In genomic region chr1:88008211-88008697, GRCm38 (mm10) we compare ENCODE assay signal across 7 mouse cellular contexts. TPM values are rescaled to one million over a fixed set of nuclear protein-coding genes. Genes with fewer than 3 reads are reported as not detected.
A peak's percentile ranks its signal among the peaks of the same experiment; 100 is the strongest.
DNase-seq lines count a peak whose midpoint lies in the region; ATAC-seq lines count a peak whose summit lies in the region.

Gene Usp40, minus strand, starts transcription at chr1:88008551.

- DNase-seq in adrenal gland, postnatal 10 days = peak; percentile 85
- DNase-seq in embryonic facial prominence, embryonic 10.5 days (ENCODE audit: low spot score) = peak; percentile 87
- DNase-seq in kidney, adult 11 months = peak; percentile 63
- peak; percentile 88 for DNase-seq in limb, embryonic 10.5 days (ENCODE audit: low spot score)
- peak; percentile 40 to 68 for DNase-seq in spleen, adult 18-20 months

- H3K4me1 ChIP-seq in embryonic facial prominence, embryonic 10.5 days = peaks cover 11% of the 10 kb centered on the region; the same call in 1 of the 2 replicates
- peaks cover 5% of the 10 kb centered on the region; the same call in 1 of the 2 replicates for H3K4me1 ChIP-seq in limb, embryonic 10.5 days
- peaks cover 20% of the 10 kb centered on the region for H3K4me1 ChIP-seq in midbrain, embryonic 13.5 days (replicated peaks)

- peaks cover 23% of the 10 kb centered on the region for H3K36me3 ChIP-seq in embryonic facial prominence, embryonic 10.5 days (replicated peaks)
- peaks cover 28% of the 10 kb centered on the region for H3K36me3 ChIP-seq in limb, embryonic 10.5 days
- H3K36me3 ChIP-seq in midbrain, embryonic 13.5 days = peaks cover 11% of the 10 kb centered on the region

- H3K4me3 ChIP-seq in embryonic facial prominence, embryonic 10.5 days = peak within 1 kb of the TSS; percentile 87
- H3K4me3 ChIP-seq in limb, embryonic 10.5 days = peak within 1 kb of the TSS; percentile 67
- H3K4me3 ChIP-seq in midbrain, embryonic 13.5 days (replicated peaks) = peak within 1 kb of the TSS; percentile 60

- peak; percentile 86 for ATAC-seq in granulocyte monocyte progenitor cell, adult 5-6 weeks (replicated peaks; ENCODE audit: poor library complexity, severe bottlenecking)
- peak; percentile 98 for ATAC-seq in midbrain, embryonic 13.5 days

- H3K27ac ChIP-seq in embryonic facial prominence, embryonic 10.5 days (replicated peaks) = peak within 1 kb of the TSS; percentile 99
- H3K27ac ChIP-seq in limb, embryonic 10.5 days = peak within 1 kb of the TSS; percentile 95
- peak within 1 kb of the TSS; percentile 91 for H3K27ac ChIP-seq in midbrain, embryonic 13.5 days

- H3K4me2 ChIP-seq in midbrain, embryonic 13.5 days (replicated peaks) = peak within 1 kb of the TSS; percentile 73

- no peaks in the 10 kb centered on the region for H3K9me3 ChIP-seq in embryonic facial prominence, embryonic 10.5 days
- no peaks in the 10 kb centered on the region for H3K9me3 ChIP-seq in limb, embryonic 10.5 days (replicated peaks)
- H3K9me3 ChIP-seq in midbrain, embryonic 13.5 days = no peaks in the 10 kb centered on the region

- under 1% methylated on average over 45 of the region's 45 CpGs for WGBS in embryonic facial prominence, embryonic 10.5 days
- WGBS in limb, embryonic 10.5 days = under 1% methylated on average over 45 of the region's 45 CpGs
- WGBS in midbrain, embryonic 13.5 days = under 1% methylated on average over 45 of the region's 45 CpGs

- H3K27me3 ChIP-seq in embryonic facial prominence, embryonic 10.5 days (replicated peaks; ENCODE audit: low read depth, poor library complexity, severe bottlenecking) = no peaks in the 10 kb centered on the region
- no peaks in the 10 kb centered on the region for H3K27me3 ChIP-seq in limb, embryonic 10.5 days (ENCODE audit: low read depth, poor library complexity, severe bottlenecking)
- H3K27me3 ChIP-seq in midbrain, embryonic 13.5 days = no peaks in the 10 kb centered on the region

- peak within 1 kb of the TSS; percentile 79 for H3K9ac ChIP-seq in midbrain, embryonic 13.5 days (replicated peaks)

RNA-seq across cellular contexts. Expression of gene Usp40, which starts in this region (rescaled TPM):
- 10 to 100 TPM; 21.4 to 37.7 TPM for total RNA-seq in adrenal gland, postnatal 10 days (2021)
- polyA plus RNA-seq in embryonic facial prominence, embryonic 10.5 days (2016; fragmentation: Nextera tagmentation; extraction: Ambion mirVana) = 36.7 and 37.5 TPM in 2 replicates
- total RNA-seq in granulocyte monocyte progenitor cell, adult 5-6 weeks (2014; fragmentation: Nextera tagmentation) = 13.9 and 27.2 TPM in 2 replicates
- total RNA-seq in granulocyte monocyte progenitor cell, adult 5-6 weeks (2017) = 10.6 and 10.7 TPM in 2 replicates
- polyA plus RNA-seq in limb, embryonic 10.5 days (2016; fragmentation: Nextera tagmentation; extraction: Ambion mirVana) = 35.3 and 41.8 TPM in 2 replicates
- 27.3 and 28.4 TPM in 2 replicates for polyA plus RNA-seq in midbrain, embryonic 13.5 days (2015; fragmentation: Nextera tagmentation; extraction: Ambion mirVana)

Comparison
In these comparisons a context has a peak if more than half of its experiments do, and no peak if none do; other contexts are left out.
1. Peak in every context shown above with its lines: DNase-seq, ATAC-seq, H3K4me3 ChIP-seq and H3K27ac ChIP-seq.